Mouse (Mus musculus) embryonic facial prominence, embryonic 10.5 days (tissue): Measurements from ENCODE around the gene Gm13279. TPM values are rescaled to one million over a fixed set of nuclear protein-coding genes. Genes with fewer than 3 reads are reported as not detected.
A peak's percentile ranks its signal among the peaks of the same experiment; 100 is the strongest.
"Not testable (repeated sequence)": the region's sequence is repeated elsewhere in the genome, so short reads cannot be mapped to it uniquely, and the experiment has no call there.

Experiments
- DNase-seq: peaks from one replicate; pipeline ENCODE4 v3.0.0-alpha.2; 2017; ENCODE audit warnings: low spot score
- H3K27ac ChIP-seq: fragments of 300-500 bp; sonication (generic); replicated peaks from 2 replicates; pipeline ENCODE4 v1.5.1; 2016; ENCODE audit warnings: mild to moderate bottlenecking
- H3K27me3 ChIP-seq: fragments of 300-500 bp; sonication (generic); replicated peaks from 2 replicates; pipeline ENCODE4 v1.6.1; 2016; ENCODE audit warnings: low read depth, mild to moderate bottlenecking; ENCODE audit not compliant: poor library complexity, severe bottlenecking
- H3K36me3 ChIP-seq: fragments of 300-500 bp; sonication (generic); replicated peaks from 2 replicates; pipeline ENCODE4 v1.6.1; 2016; ENCODE audit warnings: mild to moderate bottlenecking, moderate library complexity
- H3K4me1 ChIP-seq: fragments of 300-500 bp; sonication (generic); 2 replicates; pipeline ENCODE4 v1.6.1; 2016
- H3K4me3 ChIP-seq: fragments of 300-500 bp; sonication (generic); 2 replicates; pipeline ENCODE4 v1.5.1; 2016; ENCODE audit warnings: mild to moderate bottlenecking, moderate library complexity
- H3K9me3 ChIP-seq: fragments of 300-500 bp; sonication (generic); 2 replicates; pipeline ENCODE4 v1.6.1; 2016; ENCODE audit warnings: mild to moderate bottlenecking
- WGBS: fragments of 180-500 bp; shearing (Covaris S2); methylation state at CpG from one replicate; pipeline ENCODE4 v1.1.7; 2016; 5-methylcytosine and 5-hydroxymethylcytosine counted together
- polyA plus RNA-seq: library from polyadenylated mRNA; unstranded; fragments of >200 nt; fragmentation: Nextera tagmentation; extraction: Ambion mirVana; gene quantifications from 2 replicates; pipeline ENCODE4 v1.2.1, GENCODE M21; 2016

Gene Gm13279
- polyA plus RNA-seq: not detected in 2 replicates

GRCm38 (mm10) chr4:88797097-88797496 lies at the start of gene Gm13279:
Gm13279 (plus strand) TSS chr4:88797397.
- not testable (repeated sequence) for H3K27ac ChIP-seq, H3K27me3 ChIP-seq, H3K36me3 ChIP-seq, H3K4me3 ChIP-seq, DNase-seq, H3K4me1 ChIP-seq, H3K9me3 ChIP-seq
- no CpG with 5 or more reads among the region's 28 CpGs for WGBS

DNA sequence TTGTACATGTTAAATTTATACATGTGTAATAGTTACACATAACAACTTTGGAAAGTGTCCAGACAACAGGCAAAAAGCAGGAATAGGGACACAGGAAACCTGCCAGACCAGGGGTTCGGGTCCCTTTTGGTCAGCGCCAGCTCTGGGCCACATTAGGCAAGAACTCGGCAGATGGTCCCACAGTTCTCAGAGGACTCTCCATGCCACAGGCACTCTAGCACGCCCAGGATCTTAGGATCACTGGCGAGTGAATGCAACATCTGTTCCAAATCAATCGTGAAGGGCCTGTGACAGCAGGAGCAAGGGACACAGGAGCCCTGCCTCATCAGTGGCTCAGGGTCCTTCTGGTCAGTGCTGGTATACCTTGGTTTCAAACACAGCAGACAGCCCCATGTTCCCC lies 47.3 kb upstream of the Gm13279 start:
- Histone ChIP-seq H3K9me3 (no peaks in the 10 kb centered on the region), H3K4me3 (no peak overlapping the region), H3K4me1 (peaks cover 5% of the 10 kb centered on the region; the same call in 1 of the 2 replicates), H3K36me3 (no peaks in the 10 kb centered on the region), H3K27me3 (no peaks in the 10 kb centered on the region), H3K27ac (no peak overlapping the region)
- 43% methylated on average over 6 of the region's 6 CpGs for WGBS
- DNase-seq: no peak

DNA sequence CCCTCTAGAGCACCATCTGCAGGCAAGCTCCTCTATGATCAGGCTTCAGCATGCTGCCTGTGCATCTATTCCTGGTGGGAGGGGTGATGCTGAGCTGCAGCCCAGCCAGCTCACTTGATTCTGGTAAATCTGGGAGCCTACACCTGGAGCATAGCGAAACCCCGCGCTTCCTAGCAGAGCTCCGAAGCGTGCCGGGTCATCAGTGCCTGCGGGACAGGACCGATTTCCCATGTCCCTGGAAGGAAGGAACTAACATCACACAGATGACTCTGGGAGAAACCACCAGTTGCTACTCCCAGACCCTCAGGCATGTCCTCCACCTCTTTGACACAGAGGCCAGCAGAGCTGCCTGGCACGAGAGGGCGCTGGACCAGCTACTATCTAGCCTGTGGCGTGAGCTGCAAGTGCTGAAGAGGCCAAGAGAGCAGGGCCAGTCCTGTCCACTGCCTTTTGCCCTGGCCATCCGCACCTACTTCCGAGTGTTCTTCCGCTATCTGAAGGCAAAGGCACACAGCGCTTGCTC lies 42.3 kb upstream of the Gm13279 start, which contains the start of gene Gm13271:
Gene Gm13271, plus strand, starts transcription at position 51 of the 523 bp plus-strand sequence.
- not testable (repeated sequence) for H3K27me3 ChIP-seq, H3K9me3 ChIP-seq, DNase-seq, H3K36me3 ChIP-seq, H3K4me3 ChIP-seq, H3K4me1 ChIP-seq, H3K27ac ChIP-seq
- 73% methylated on average over 15 of the region's 15 CpGs for WGBS

GRCm38 (mm10) chr4:88756581-88757513 lies 40.4 kb upstream of the Gm13279 start:
- not testable (repeated sequence) for H3K4me1 ChIP-seq, H3K9me3 ChIP-seq, H3K36me3 ChIP-seq, H3K27me3 ChIP-seq
- 15% methylated on average over 29 of the region's 31 CpGs for WGBS
- peak; percentile 43 for DNase-seq
- Histone ChIP-seq H3K4me3 (peak overlapping the region; percentile 61), H3K27ac (peak overlapping the region; percentile 84)

DNA sequence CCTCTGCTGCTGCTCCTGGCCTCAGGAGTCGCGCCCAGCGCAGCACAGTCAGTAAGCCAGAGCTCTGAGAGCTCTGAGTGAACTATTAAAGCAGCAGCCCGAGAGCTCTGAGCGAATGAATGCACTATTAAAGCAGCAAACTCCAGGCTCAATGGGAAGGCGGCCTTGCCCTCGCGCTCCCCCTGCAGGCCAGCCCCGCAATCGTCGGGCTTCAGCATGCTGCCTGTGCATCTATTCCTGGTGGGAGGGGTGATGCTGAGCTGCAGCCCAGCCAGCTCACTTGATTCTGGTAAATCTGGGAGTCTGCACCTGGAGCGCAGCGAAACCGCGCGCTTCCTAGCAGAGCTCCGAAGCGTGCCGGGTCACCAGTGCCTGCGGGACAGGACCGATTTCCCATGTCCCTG lies 39.6 kb upstream of the Gm13279 start:
- not testable (repeated sequence) for H3K27me3 ChIP-seq, H3K36me3 ChIP-seq, H3K9me3 ChIP-seq, H3K4me1 ChIP-seq
- H3K4me3 ChIP-seq: peak overlapping the region; percentile 61
- peak overlapping the region; percentile 84 for H3K27ac ChIP-seq
- WGBS: under 1% methylated on average over 21 of the region's 21 CpGs
- DNase-seq: peak; percentile 86

DNA sequence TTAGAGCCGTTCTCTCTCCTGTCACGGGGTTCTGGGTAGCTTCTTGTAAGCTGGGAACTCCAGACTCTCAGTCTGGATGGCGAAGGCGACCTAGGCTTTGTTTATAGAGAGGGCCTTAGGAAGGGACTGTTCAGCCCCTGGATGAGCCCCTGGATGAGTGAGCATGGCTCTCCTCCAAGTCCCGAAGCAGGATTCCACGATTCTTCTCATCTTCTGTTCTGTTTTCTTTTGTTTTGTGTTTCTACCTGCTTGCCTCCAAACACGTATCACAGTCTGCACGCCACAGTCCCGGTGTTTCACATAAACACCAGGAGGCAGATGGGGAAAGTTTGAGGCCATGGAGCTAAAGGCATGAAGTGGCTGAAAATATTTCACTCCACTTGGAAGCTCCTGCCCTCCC lies 38.4 kb upstream of the Gm13279 start:
- not testable (repeated sequence) for H3K4me1 ChIP-seq, H3K9me3 ChIP-seq, H3K4me3 ChIP-seq, H3K36me3 ChIP-seq, DNase-seq, H3K27me3 ChIP-seq, H3K27ac ChIP-seq
- WGBS: 84% methylated on average over 9 of the region's 9 CpGs

GRCm38 (mm10) chr4:88759610-88760268 lies 37.5 kb upstream of the Gm13279 start, which contains the start of gene Gm13283:
Gm13283 (plus strand) TSS chr4:88760119.
- not testable (repeated sequence) for H3K27me3 ChIP-seq, H3K36me3 ChIP-seq, H3K9me3 ChIP-seq, H3K4me1 ChIP-seq, DNase-seq
- 21% methylated on average over 12 of the region's 14 CpGs for WGBS
- Histone ChIP-seq H3K27ac (peak within 1 kb of the TSS; percentile 67), H3K4me3 (peak within 1 kb of the TSS; percentile 50)

DNA sequence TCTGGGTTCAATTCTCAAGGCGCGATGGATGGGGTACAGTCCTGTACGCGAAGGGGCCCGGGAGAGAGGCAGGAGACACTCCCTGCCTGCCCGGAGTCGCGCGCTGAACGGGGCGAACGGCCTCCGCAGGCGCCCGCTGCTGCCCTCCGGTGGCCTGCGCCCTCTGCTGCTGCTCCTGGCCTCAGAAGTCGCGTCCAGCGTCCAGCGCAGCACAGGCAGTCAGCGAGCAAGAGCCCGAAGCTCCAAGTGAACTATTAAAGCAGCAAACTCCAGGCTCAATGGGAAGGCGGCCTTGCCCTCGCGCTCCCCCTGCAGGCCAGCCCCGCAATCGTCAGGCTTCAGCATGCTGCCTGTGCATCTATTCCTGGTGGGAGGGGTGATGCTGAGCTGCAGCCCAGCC lies 36.8 kb upstream of the Gm13279 start:
- not testable (repeated sequence) for H3K9me3 ChIP-seq, H3K36me3 ChIP-seq, H3K4me1 ChIP-seq, H3K27me3 ChIP-seq
- under 1% methylated on average over 24 of the region's 28 CpGs for WGBS
- peak; percentile 84 for DNase-seq
- Histone ChIP-seq H3K4me3 (peak overlapping the region; percentile 50), H3K27ac (peak overlapping the region; percentile 67)

DNA sequence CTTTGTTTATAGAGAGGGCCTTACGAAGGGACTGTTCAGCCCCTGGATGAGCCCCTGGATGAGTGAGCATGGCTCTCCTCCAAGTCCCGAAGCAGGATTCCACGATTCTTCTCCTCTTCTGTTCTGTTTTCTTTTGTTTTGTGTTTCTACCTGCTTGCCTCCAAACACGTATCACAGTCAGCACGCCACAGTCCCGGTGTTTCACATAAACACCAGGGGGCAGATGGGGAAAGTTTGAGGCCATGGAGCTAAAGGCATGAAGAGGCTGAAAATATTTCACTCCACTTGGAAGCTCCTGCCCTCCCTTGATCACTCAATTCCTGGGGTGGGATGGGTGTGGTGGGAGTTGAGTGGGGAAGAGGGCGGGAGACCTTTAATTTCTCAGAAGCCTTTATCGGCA lies 35.4 kb upstream of the Gm13279 start:
- H3K27ac ChIP-seq, H3K4me3 ChIP-seq, H3K4me1 ChIP-seq, DNase-seq, H3K9me3 ChIP-seq, H3K36me3 ChIP-seq, H3K27me3 ChIP-seq: not testable (repeated sequence)
- 67% methylated on average over 6 of the region's 8 CpGs for WGBS

- WGBS: 52% methylated on average over 9 of the region's 9 CpGs
- H3K27me3 ChIP-seq, H3K36me3 ChIP-seq, DNase-seq, H3K9me3 ChIP-seq, H3K4me3 ChIP-seq, H3K27ac ChIP-seq, H3K4me1 ChIP-seq: not testable (repeated sequence)
Measured at GRCm38 (mm10) chr4:88762341-88762740, 34.9 kb upstream of the Gm13279 start.

DNA sequence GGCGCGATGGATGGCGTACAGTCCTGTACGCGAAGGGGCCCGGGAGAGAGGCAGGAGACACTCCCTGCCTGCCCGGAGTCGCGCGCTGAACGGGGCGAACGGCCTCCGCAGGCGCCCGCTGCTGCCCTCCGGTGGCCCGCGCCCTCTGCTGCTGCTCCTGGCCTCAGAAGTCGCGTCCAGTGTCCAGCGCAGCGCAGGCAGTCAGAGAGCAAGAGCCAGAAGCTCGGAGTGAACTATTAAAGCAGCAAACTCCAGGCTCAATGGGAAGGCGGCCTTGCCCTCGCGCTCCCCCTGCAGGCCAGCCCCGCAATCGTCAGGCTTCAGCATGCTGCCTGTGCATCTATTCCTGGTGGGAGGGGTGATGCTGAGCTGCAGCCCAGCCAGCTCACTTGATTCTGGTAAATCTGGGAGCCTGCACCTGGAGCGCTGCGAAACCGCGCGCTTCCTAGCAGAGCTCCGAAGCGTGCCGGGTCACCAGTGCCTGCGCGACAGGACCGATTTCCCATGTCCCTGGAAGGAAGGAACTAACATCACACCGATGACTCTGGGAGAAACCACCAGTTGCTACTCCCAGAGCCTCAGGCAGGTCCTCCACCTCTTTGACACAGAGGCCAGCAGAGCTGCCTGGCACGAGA lies 33.7 kb upstream of the Gm13279 start:
- peak overlapping the region; percentile 50 for H3K4me3 ChIP-seq
- H3K9me3 ChIP-seq, H3K27me3 ChIP-seq, H3K36me3 ChIP-seq, H3K4me1 ChIP-seq, H3K27ac ChIP-seq: not testable (repeated sequence)
- WGBS: 3% methylated on average over 42 of the region's 42 CpGs
- peak; percentile 81 for DNase-seq

DNA sequence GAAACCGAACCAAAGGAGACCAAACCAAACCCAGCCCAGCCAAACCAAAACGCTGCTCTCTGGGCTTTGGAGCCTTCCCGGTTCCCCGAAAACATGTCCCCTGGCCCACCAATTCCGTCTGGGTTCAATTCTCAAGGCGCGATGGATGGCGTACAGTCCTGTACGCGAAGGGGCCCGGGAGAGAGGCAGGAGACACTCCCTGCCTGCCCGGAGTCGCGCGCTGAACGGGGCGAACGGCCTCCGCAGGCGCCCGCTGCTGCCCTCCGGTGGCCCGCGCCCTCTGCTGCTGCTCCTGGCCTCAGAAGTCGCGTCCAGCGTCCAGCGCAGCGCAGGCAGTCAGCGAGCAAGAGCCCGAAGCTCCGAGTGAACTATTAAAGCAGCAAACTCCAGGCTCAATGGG lies 23.7 kb upstream of the Gm13279 start, which contains the start of gene Gm13290:
Gene Gm13290, plus strand, starts transcription at position 301 of the 400 bp plus-strand sequence.
- not testable (repeated sequence) for H3K36me3 ChIP-seq, DNase-seq, H3K27ac ChIP-seq, H3K4me1 ChIP-seq, H3K9me3 ChIP-seq, H3K27me3 ChIP-seq, H3K4me3 ChIP-seq
- no CpG with 5 or more reads among the region's 32 CpGs for WGBS
